Comparison of ENCODE assay signal across 9 mouse cellular contexts in genomic region chr19:34673476-34673875, GRCm38 (mm10). TPM values are rescaled to one million over a fixed set of nuclear protein-coding genes. Genes with fewer than 3 reads are reported as not detected.
DNase-seq lines count a peak whose midpoint lies in the region; ATAC-seq and TF ChIP-seq lines count a peak whose summit lies in the region.
"Had no signal": no experiment of that assay in that cellular context is flagged by ENCODE, and none has a peak within 500 bp of the region (broad histone marks: within the 10 kb centered on the region; RNA-seq: fewer than 3 reads in every experiment).

No protein-coding gene starts in this region.

- no peak overlapping the region for H3K9ac ChIP-seq in heart, postnatal 0 days (replicated peaks; ENCODE audit: low read depth, low read length)
- no peak overlapping the region for H3K9ac ChIP-seq in liver, postnatal 0 days (replicated peaks)
- H3K9ac ChIP-seq: hindbrain, embryonic 12.5 days had no signal

- peaks cover 1% of the 10 kb centered on the region; the same call in 1 of the 2 replicates for H3K36me3 ChIP-seq in kidney, adult 2 months (ENCODE audit: control insufficient read depth, insufficient read depth, low read length)
- no peaks in the 10 kb centered on the region for H3K36me3 ChIP-seq in heart, postnatal 0 days (replicated peaks; ENCODE audit: control insufficient read depth, insufficient read depth, low read length)
- H3K36me3 ChIP-seq in liver, postnatal 0 days (replicated peaks; ENCODE audit: insufficient read depth, low read length), result 0 out of 2 replicates have a peak, but pooled peaks cover 2% of the 10 kb centered on the region
- H3K36me3 ChIP-seq: hindbrain, embryonic 12.5 days had no signal

- TF ChIP-seq EP300 in heart, postnatal 0 days (IDR thresholded peaks at IDR 0.05; ENCODE audit: low read depth), result no peak
- no peak for TF ChIP-seq EP300 in liver, postnatal 0 days (IDR thresholded peaks at IDR 0.05; ENCODE audit: low read depth)

- no peaks in the 10 kb centered on the region for H3K4me1 ChIP-seq in kidney, adult 2 months (ENCODE audit: control insufficient read depth, insufficient read depth, low read length)
- H3K4me1 ChIP-seq in heart, postnatal 0 days (ENCODE audit: control insufficient read depth, insufficient read depth), result peaks cover 9% of the 10 kb centered on the region; the same call in 1 of the 2 replicates
- H3K4me1 ChIP-seq in liver, postnatal 0 days (ENCODE audit: insufficient read depth), result no peaks in the 10 kb centered on the region
- H3K4me1 ChIP-seq: hindbrain, embryonic 12.5 days had no signal

- peak; percentile 27; the same call in 1 of the 2 replicates for ATAC-seq in heart, postnatal 0 days (ENCODE audit: insufficient read depth, low read depth)
- no peak for ATAC-seq in liver, postnatal 0 days

- H3K4me2 ChIP-seq in heart, postnatal 0 days (ENCODE audit: low read depth, low read length), result no peak overlapping the region
- H3K4me2 ChIP-seq in liver, postnatal 0 days (ENCODE audit: low read depth, low read length), result no peak overlapping the region
- H3K4me2 ChIP-seq: hindbrain, embryonic 12.5 days had no signal

- no peak overlapping the region for H3K4me3 ChIP-seq in kidney, adult 2 months (ENCODE audit: insufficient read depth, low read depth, low read length)
- no peak overlapping the region for H3K4me3 ChIP-seq in heart, postnatal 0 days (ENCODE audit: low read depth, low read length)
- H3K4me3 ChIP-seq in liver, postnatal 0 days (ENCODE audit: low read depth, low read length), result no peak overlapping the region
- H3K4me3 ChIP-seq: hindbrain, embryonic 12.5 days had no signal

- TF ChIP-seq POLR2A in kidney, adult 2 months (IDR thresholded peaks at IDR 0.05; ENCODE audit: low read depth, low read length), result no peak

- TF ChIP-seq CTCF in kidney, adult 2 months (conservative IDR thresholded peaks at IDR 0.05; ENCODE audit: insufficient read depth, insufficient read length, low read depth, low read length), result no peak
- no peak for TF ChIP-seq CTCF in heart, postnatal 0 days (IDR thresholded peaks at IDR 0.05; ENCODE audit: low read depth)
- no peak for TF ChIP-seq CTCF in liver, postnatal 0 days (IDR thresholded peaks at IDR 0.05; ENCODE audit: low read depth)

- H3K27me3 ChIP-seq in kidney, adult 2 months (replicated peaks; ENCODE audit: control insufficient read depth, insufficient read depth, low read length), result no peaks in the 10 kb centered on the region
- H3K27me3 ChIP-seq in heart, postnatal 0 days (ENCODE audit: control insufficient read depth, insufficient read depth, low read length), result no peaks in the 10 kb centered on the region
- H3K27me3 ChIP-seq in liver, postnatal 0 days (ENCODE audit: insufficient read depth, low read length), result no peaks in the 10 kb centered on the region
- H3K27me3 ChIP-seq: hindbrain, embryonic 12.5 days had no signal

- no peak overlapping the region for H3K27ac ChIP-seq in kidney, adult 2 months (ENCODE audit: insufficient read depth, low read depth, low read length)
- H3K27ac ChIP-seq in heart, postnatal 0 days (ENCODE audit: low read depth), result no peak overlapping the region
- H3K27ac ChIP-seq in liver, postnatal 0 days (ENCODE audit: low read depth), result no peak overlapping the region
- H3K27ac ChIP-seq: hindbrain, embryonic 12.5 days had no signal

- 47% methylated on average over 7 of the region's 7 CpGs for WGBS in kidney, adult 2 months
- WGBS in heart, postnatal 0 days, result 66% methylated on average over 7 of the region's 7 CpGs
- 56% methylated on average over 7 of the region's 7 CpGs for WGBS in liver, postnatal 0 days (ENCODE audit: insufficient replicate concordance)

- no peaks in the 10 kb centered on the region for H3K9me3 ChIP-seq in heart, postnatal 0 days (replicated peaks; ENCODE audit: control insufficient read depth, low read length)
- H3K9me3 ChIP-seq in liver, postnatal 0 days (ENCODE audit: low read length), result no peaks in the 10 kb centered on the region
- H3K9me3 ChIP-seq: hindbrain, embryonic 12.5 days had no signal

- DNase-seq in kidney, adult 2 months, result peak; percentile 70
- no peak for DNase-seq in kidney, adult 9 months
- DNase-seq in cerebellum, adult 11-12 months, result peak; percentile 29
- DNase-seq in heart, postnatal 0 days (ENCODE audit: low spot score), result peak; percentile 43
- peak; percentile 46 to 60 for DNase-seq in lung, postnatal 4 days
- no peak for DNase-seq in layer of hippocampus, postnatal 25 days (ENCODE audit: extremely low spot score in 1 of 2, low spot score in 1 of 2)
- DNase-seq in liver, postnatal 0 days, result no peak

RNA-seq across cellular contexts. Expression of gene Ifit1, which starts 32.8 kb away (rescaled TPM):
- polyA plus RNA-seq in kidney, adult 2 months (2012; rRNA removed), result 3.6 and 5.6 TPM in 2 replicates
- 4.4 and 9.7 TPM in 2 replicates for total RNA-seq in heart, postnatal 0 days (2014; rRNA removed; ENCODE audit: low replicate concordance)
- 0.74 and 1.2 TPM in 2 replicates for polyA plus RNA-seq in heart, postnatal 0 days (2015; fragmentation: Nextera tagmentation; extraction: Ambion mirVana)
- total RNA-seq in layer of hippocampus, postnatal 25 days (2021), result under 1 TPM; 0.42 to 0.49 TPM
- 6.6 and 8.4 TPM in 2 replicates for polyA plus RNA-seq in liver, postnatal 0 days (2015; fragmentation: Nextera tagmentation; extraction: Ambion mirVana)

RNA-seq across cellular contexts. Expression of gene Ifit1bl2, which starts 32.9 kb away (rescaled TPM):
- polyA plus RNA-seq in kidney, adult 2 months (2012; rRNA removed), result 0.35 and 0.42 TPM in 2 replicates
- total RNA-seq in heart, postnatal 0 days (2014; rRNA removed; ENCODE audit: low replicate concordance), result 0.19 and 1.9 TPM in 2 replicates
- 1.0 and 1.3 TPM in 2 replicates for polyA plus RNA-seq in heart, postnatal 0 days (2015; fragmentation: Nextera tagmentation; extraction: Ambion mirVana)
- under 1 TPM; 0.19 to 0.37 TPM for total RNA-seq in layer of hippocampus, postnatal 25 days (2021)
- 0.12 and 0.15 TPM in 2 replicates for polyA plus RNA-seq in liver, postnatal 0 days (2015; fragmentation: Nextera tagmentation; extraction: Ambion mirVana)
- total RNA-seq: common myeloid progenitor, adult 5-6 weeks had no signal

Comparison
In these comparisons a context has a peak if more than half of its experiments do, and no peak if none do; other contexts are left out.
1. DNase-seq: peak in kidney, adult 2 months (single experiment), cerebellum, adult 11-12 months (single experiment), heart, postnatal 0 days (single experiment) and lung, postnatal 4 days (2 of 2); none in kidney, adult 9 months (single experiment), layer of hippocampus, postnatal 25 days (0 of 2) and liver, postnatal 0 days (single experiment).